9 mouse cellular contexts compared by ENCODE assay signal in the genomic region with DNA sequence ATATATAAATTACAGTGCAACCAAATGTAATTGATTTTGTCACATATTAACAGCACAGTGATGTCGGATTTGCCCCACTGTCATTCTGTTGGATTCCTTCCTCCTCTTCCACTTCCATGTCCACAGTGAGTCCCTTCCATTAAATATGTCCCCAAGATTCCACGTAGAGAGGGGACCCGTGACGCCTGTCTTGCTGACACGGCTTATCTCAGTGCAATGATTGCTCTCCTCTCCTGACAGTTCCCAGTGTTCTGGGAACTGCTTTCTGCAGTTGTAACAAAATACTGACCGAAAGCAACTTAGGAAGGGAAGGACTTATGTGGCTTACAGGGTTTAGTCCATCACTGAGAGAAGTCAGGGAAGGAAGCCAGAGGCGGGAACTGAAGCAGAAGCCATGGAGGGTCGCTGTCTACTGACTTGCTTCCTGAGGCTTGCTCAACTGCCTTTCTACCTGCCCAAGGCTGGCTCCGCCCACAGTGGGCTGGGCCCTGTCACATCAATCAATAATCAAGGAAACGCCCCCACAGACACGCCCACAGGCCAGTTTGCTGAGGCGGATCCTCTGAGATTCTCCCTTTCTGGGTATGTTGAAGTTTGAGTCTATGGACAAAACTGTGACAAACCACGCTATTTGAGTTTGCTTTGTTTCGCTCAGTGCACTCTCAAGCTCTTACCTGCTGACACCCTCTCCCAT.
A peak's percentile ranks its signal among the peaks of the same experiment; 100 is the strongest.
DNase-seq lines count a peak whose midpoint lies in the region; ATAC-seq and TF ChIP-seq lines count a peak whose summit lies in the region.
"Had no signal": no experiment of that assay in that cellular context is flagged by ENCODE, and none has a peak within 500 bp of the region (broad histone marks: within the 10 kb centered on the region; RNA-seq: fewer than 3 reads in every experiment).

No protein-coding gene starts in this region.

- H3K36me3 ChIP-seq in lung, embryonic 15.5 days, result no peaks in the 10 kb centered on the region
- peaks cover 60% of the 10 kb centered on the region for H3K36me3 ChIP-seq in embryonic facial prominence, embryonic 10.5 days (replicated peaks)
- no peaks in the 10 kb centered on the region for H3K36me3 ChIP-seq in liver, adult 2 months (ENCODE audit: control insufficient read depth, insufficient read depth, low read length)
- no peaks in the 10 kb centered on the region for H3K36me3 ChIP-seq in midbrain, postnatal 0 days (ENCODE audit: insufficient read depth, low read length)

- H3K27ac ChIP-seq in lung, embryonic 15.5 days, result peak overlapping the region; percentile 34
- H3K27ac ChIP-seq in embryonic facial prominence, embryonic 10.5 days (replicated peaks), result no peak overlapping the region
- no peak overlapping the region for H3K27ac ChIP-seq in liver, adult 2 months (replicated peaks; ENCODE audit: insufficient read depth, low read depth, low read length)
- H3K27ac ChIP-seq in midbrain, postnatal 0 days (ENCODE audit: low read depth, low read length), result no peak overlapping the region
- H3K27ac ChIP-seq: limb, embryonic 13.5 days had no signal

- WGBS in lung, embryonic 15.5 days, result 45% methylated on average over 14 of the region's 14 CpGs
- 51% methylated on average over 14 of the region's 14 CpGs for WGBS in lung, adult 2 months
- WGBS in embryonic facial prominence, embryonic 10.5 days, result 60% methylated on average over 14 of the region's 14 CpGs
- 23% methylated on average over 14 of the region's 14 CpGs for WGBS in liver, adult 2 months
- WGBS in midbrain, postnatal 0 days, result 61% methylated on average over 14 of the region's 14 CpGs

- DNase-seq in lung, adult 2 months, result no peak
- DNase-seq in embryonic facial prominence, embryonic 10.5 days (ENCODE audit: low spot score), result peak; percentile 53
- peak; percentile 45 for DNase-seq in liver, adult 2 months (ENCODE audit: extremely low read depth, low read depth, low spot score)
- DNase-seq in thymus, postnatal 14 days, result peak; percentile 67
- DNase-seq in ovary, postnatal 14 days (ENCODE audit: low spot score), result no peak
- DNase-seq in gastrocnemius, postnatal 36 days, result no peak
- no peak for DNase-seq in midbrain, postnatal 0 days (ENCODE audit: low spot score)

- peaks cover 47% of the 10 kb centered on the region for H3K4me1 ChIP-seq in lung, embryonic 15.5 days
- peaks cover 3% of the 10 kb centered on the region; the same call in 1 of the 2 replicates for H3K4me1 ChIP-seq in lung, adult 2 months (ENCODE audit: control insufficient read depth, insufficient read depth, low read length)
- peaks cover 35% of the 10 kb centered on the region for H3K4me1 ChIP-seq in embryonic facial prominence, embryonic 10.5 days
- no peaks in the 10 kb centered on the region for H3K4me1 ChIP-seq in liver, adult 2 months (ENCODE audit: control insufficient read depth, insufficient read depth, low read length)
- H3K4me1 ChIP-seq in midbrain, postnatal 0 days (ENCODE audit: insufficient read depth, low read length), result no peaks in the 10 kb centered on the region

- H3K9ac ChIP-seq in lung, embryonic 15.5 days, result no peak overlapping the region
- no peak overlapping the region for H3K9ac ChIP-seq in liver, adult 2 months (ENCODE audit: low read depth, low read length)
- no peak overlapping the region for H3K9ac ChIP-seq in midbrain, postnatal 0 days (replicated peaks; ENCODE audit: low read length, poor library complexity, severe bottlenecking)
- H3K9ac ChIP-seq: limb, embryonic 13.5 days had no signal

- H3K27me3 ChIP-seq in lung, embryonic 15.5 days, result no peaks in the 10 kb centered on the region
- no peaks in the 10 kb centered on the region for H3K27me3 ChIP-seq in embryonic facial prominence, embryonic 10.5 days (replicated peaks; ENCODE audit: low read depth, poor library complexity, severe bottlenecking)
- no peaks in the 10 kb centered on the region; the same call in 1 of the 2 replicates for H3K27me3 ChIP-seq in liver, adult 2 months (ENCODE audit: control insufficient read depth, insufficient read depth, low read length)
- H3K27me3 ChIP-seq in midbrain, postnatal 0 days (ENCODE audit: insufficient read depth, low read length), result no peaks in the 10 kb centered on the region
- H3K27me3 ChIP-seq: limb, embryonic 13.5 days had no signal

- 0 out of 2 replicates have a peak overlapping the region, but pooled peaks have one; percentile 13 for H3K4me2 ChIP-seq in lung, embryonic 15.5 days
- H3K4me2 ChIP-seq in midbrain, postnatal 0 days (ENCODE audit: low read depth, low read length, poor library complexity, severe bottlenecking), result no peak overlapping the region
- H3K4me2 ChIP-seq: limb, embryonic 13.5 days had no signal

- no peak for TF ChIP-seq POLR2A in lung, adult 2 months (IDR thresholded peaks at IDR 0.05; ENCODE audit: borderline replicate concordance, extremely low read depth, low read depth, low read length)
- no peak for TF ChIP-seq POLR2A in liver, adult 2 months (IDR thresholded peaks at IDR 0.05; ENCODE audit: extremely low read depth, insufficient read depth, low read length)

- no peak overlapping the region for H3K4me3 ChIP-seq in lung, embryonic 15.5 days
- no peak overlapping the region for H3K4me3 ChIP-seq in lung, adult 2 months (replicated peaks; ENCODE audit: extremely low read depth, low read depth, low read length)
- no peak overlapping the region for H3K4me3 ChIP-seq in embryonic facial prominence, embryonic 10.5 days
- no peak overlapping the region for H3K4me3 ChIP-seq in liver, adult 2 months (ENCODE audit: insufficient read depth, low read depth, low read length)
- H3K4me3 ChIP-seq in midbrain, postnatal 0 days (ENCODE audit: low read depth, low read length), result no peak overlapping the region
- H3K4me3 ChIP-seq: limb, embryonic 13.5 days had no signal

- intact Hi-C loops in gastrocnemius, postnatal 36 days (cut with DNase I), result no loop called here

- no peaks in the 10 kb centered on the region for H3K79me2 ChIP-seq in liver, adult 2 months (ENCODE audit: control insufficient read depth, insufficient read depth, low read length)

- no peak for TF ChIP-seq CTCF in lung, adult 2 months (IDR thresholded peaks at IDR 0.05; ENCODE audit: insufficient read depth, low read length)
- TF ChIP-seq CTCF in liver, adult 2 months (IDR thresholded peaks at IDR 0.05; ENCODE audit: low read depth, low read length), result no peak
- no peak for TF ChIP-seq CTCF in midbrain, postnatal 0 days (IDR thresholded peaks at IDR 0.05)

- ATAC-seq in lung, embryonic 15.5 days (ENCODE audit: borderline replicate concordance, extremely low read depth, low FRiP score, low TSS enrichment), result no peak
- no peak for ATAC-seq in midbrain, postnatal 0 days (ENCODE audit: low FRiP score)

- no peaks in the 10 kb centered on the region for H3K9me3 ChIP-seq in lung, embryonic 15.5 days
- 0 out of 2 replicates have a peak, but pooled peaks cover 3% of the 10 kb centered on the region for H3K9me3 ChIP-seq in embryonic facial prominence, embryonic 10.5 days
- no peaks in the 10 kb centered on the region for H3K9me3 ChIP-seq in midbrain, postnatal 0 days (ENCODE audit: low read length)

Comparison
In these comparisons a context has a peak if more than half of its experiments do, and no peak if none do; other contexts are left out.
1. DNase-seq: peak in embryonic facial prominence, embryonic 10.5 days (single experiment), liver, adult 2 months (single experiment) and thymus, postnatal 14 days (single experiment); none in lung, adult 2 months (single experiment), ovary, postnatal 14 days (single experiment), gastrocnemius, postnatal 36 days (0 of 2) and midbrain, postnatal 0 days (single experiment).